Mouse (Mus musculus) cerebellum, adult 9-11 months (tissue): ENCODE measurements around the gene Edrf1.
A peak's percentile ranks its signal among the peaks of the same experiment; 100 is the strongest.
"Not testable (repeated sequence)": the region's sequence is repeated elsewhere in the genome, so short reads cannot be mapped to it uniquely, and the experiment has no call there.

Experiments
- DNase-seq: peaks from one replicate; pipeline ENCODE4 v3.0.0; 2022

Edrf1 gene

GRCm38 (mm10) chr7:133662467-133662866 lies 25.1 kb downstream of the Edrf1 start:
- no peak for DNase-seq

- no peak for DNase-seq
Measured at GRCm38 (mm10) chr7:133669071-133669470, 31.7 kb downstream of the Edrf1 start.

- no peak for DNase-seq
Measured at GRCm38 (mm10) chr7:133669946-133670345, 32.6 kb downstream of the Edrf1 start.

- no peak for DNase-seq
Measured at GRCm38 (mm10) chr7:133670846-133671245, 33.5 kb downstream of the Edrf1 start.

GRCm38 (mm10) chr7:133676002-133676401 lies 38.7 kb downstream of the Edrf1 start:
- DNase-seq: no peak

- DNase-seq: peak; percentile 85
Measured at GRCm38 (mm10) chr7:133678716-133679115, 41.4 kb downstream of the Edrf1 start.

- DNase-seq: peak; percentile 47
Measured at GRCm38 (mm10) chr7:133679439-133679838, 42.1 kb downstream of the Edrf1 start.

- DNase-seq: no peak
Measured at GRCm38 (mm10) chr7:133679961-133680360, 42.6 kb downstream of the Edrf1 start, which contains the start of gene Mmp21. Gene Mmp21, minus strand, starts transcription at chr7:133680061.

GRCm38 (mm10) chr7:133683626-133684025 lies 46.3 kb downstream of the Edrf1 start:
- DNase-seq: no peak

GRCm38 (mm10) chr7:133684110-133684509 lies 46.8 kb downstream of the Edrf1 start:
- DNase-seq: no peak

GRCm38 (mm10) chr7:133684701-133685100 lies 47.4 kb downstream of the Edrf1 start:
- no peak for DNase-seq

GRCm38 (mm10) chr7:133685644-133686043 lies 48.3 kb downstream of the Edrf1 start:
- DNase-seq: not testable (repeated sequence)

- DNase-seq: no peak
Measured at GRCm38 (mm10) chr7:133698021-133698709, 60.8 kb downstream of the Edrf1 start.

GRCm38 (mm10) chr7:133699885-133700284 lies 62.5 kb downstream of the Edrf1 start:
- DNase-seq: no peak

- no peak for DNase-seq
Measured at GRCm38 (mm10) chr7:133701366-133701765, 64.0 kb downstream of the Edrf1 start.

GRCm38 (mm10) chr7:133702333-133702732 lies 65.0 kb downstream of the Edrf1 start:
- no peak for DNase-seq

- DNase-seq: no peak
Measured at GRCm38 (mm10) chr7:133703906-133704305, 66.6 kb downstream of the Edrf1 start.

- no peak for DNase-seq
Measured at GRCm38 (mm10) chr7:133707301-133707700, 70.0 kb downstream of the Edrf1 start.

GRCm38 (mm10) chr7:133715387-133715786 lies 78.0 kb downstream of the Edrf1 start:
- DNase-seq: no peak

- no peak for DNase-seq
Measured at GRCm38 (mm10) chr7:133718580-133718979, 81.2 kb downstream of the Edrf1 start.

- no peak for DNase-seq
Measured at GRCm38 (mm10) chr7:133720616-133721015, 83.3 kb downstream of the Edrf1 start.
